Mouse (Mus musculus) spleen, adult 2 months (tissue): ENCODE results near the gene Tdrd9. TPM values are rescaled to one million over a fixed set of nuclear protein-coding genes. Genes with fewer than 3 reads are reported as not detected.
A peak's percentile ranks its signal among the peaks of the same experiment; 100 is the strongest.

ENCODE experiments used
- DNase-seq, 2 experiments: peaks; one replicate each; pipeline versions ENCODE4 v3.0.0 to v3.0.0-alpha.2; 2012 to 2021; ENCODE audit warnings: low spot score in 2 of 2, low read depth in 1 of 2
- H3K27ac ChIP-seq: fragments of 200-500 bp; 2 replicates; pipeline ENCODE4 v1.5.1; 2012; ENCODE audit warnings: low read length, inconsistent platforms; ENCODE audit not compliant: insufficient read depth
- H3K27me3 ChIP-seq: fragments of 200-500 bp; 2 replicates; pipeline ENCODE4 v1.6.1; 2012; ENCODE audit warnings: mild to moderate bottlenecking, moderate library complexity, low read length, inconsistent platforms; ENCODE audit not compliant: control insufficient read depth, insufficient read depth
- H3K36me3 ChIP-seq: fragments of 200-500 bp; 2 replicates; pipeline ENCODE4 v1.6.1; 2012; ENCODE audit warnings: mild to moderate bottlenecking, low read length, inconsistent platforms; ENCODE audit not compliant: control insufficient read depth, insufficient read depth
- H3K4me1 ChIP-seq: fragments of 200-500 bp; 2 replicates; pipeline ENCODE4 v1.6.1; 2011; ENCODE audit warnings: inconsistent platforms; ENCODE audit not compliant: control insufficient read depth, insufficient read depth, insufficient read length
- H3K4me3 ChIP-seq: fragments of 200-500 bp; 2 replicates; pipeline ENCODE4 v1.5.1; 2011; ENCODE audit warnings: mild to moderate bottlenecking, inconsistent platforms; ENCODE audit not compliant: insufficient read depth, insufficient read length; ENCODE audit errors: extremely low read depth
- CTCF ChIP-seq: fragments of 200-500 bp; IDR thresholded peaks from 2 replicates; pipeline ENCODE4 v1.5.1; 2011; ENCODE audit warnings: mild to moderate bottlenecking, inconsistent platforms; ENCODE audit not compliant: insufficient read depth, insufficient read length, insufficient replicate concordance; ENCODE audit errors: extremely low read depth
- POLR2A ChIP-seq: fragments of 200-500 bp; IDR thresholded peaks from 2 replicates; pipeline ENCODE4 v1.6.1; 2011; ENCODE audit warnings: low read depth, low read length, inconsistent platforms
- WGBS: fragments of 180-500 bp; shearing (Covaris S2); methylation state at CpG from one replicate; pipeline ENCODE4 v1.1.7; 2018; 5-methylcytosine and 5-hydroxymethylcytosine counted together
- polyA plus RNA-seq: library from polyadenylated mRNA; depleted of rRNA; stranded (reverse); fragments of >200 nt; gene quantifications from 2 replicates; pipeline ENCODE4 v1.2.3, GENCODE M21; 2012

The Tdrd9 gene
- polyA plus RNA-seq, 1 experiment: not detected

DNA sequence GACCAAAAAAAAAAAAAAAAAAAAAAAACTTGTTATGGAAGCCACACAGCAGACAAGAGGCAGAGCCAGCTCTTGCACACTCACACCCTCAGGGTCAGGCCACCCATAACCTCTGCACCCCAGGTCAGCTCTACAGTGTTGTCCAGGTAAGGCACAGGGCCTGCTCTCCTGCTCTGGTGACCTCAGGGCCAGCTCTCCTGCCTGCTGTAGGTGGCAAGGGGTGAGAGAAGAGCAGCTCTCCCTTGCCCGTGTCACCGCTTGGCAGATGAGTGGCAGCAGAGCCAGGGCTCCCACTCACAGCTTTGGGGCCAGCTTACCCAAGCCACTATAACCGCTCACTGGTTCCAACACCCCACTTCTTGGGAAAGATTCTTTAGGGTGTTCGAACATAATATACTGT, 109.6 kb downstream of the Tdrd9 start:
- 93% methylated on average over 4 of the region's 4 CpGs for WGBS
- no peak overlapping the region for H3K4me3 ChIP-seq

DNA sequence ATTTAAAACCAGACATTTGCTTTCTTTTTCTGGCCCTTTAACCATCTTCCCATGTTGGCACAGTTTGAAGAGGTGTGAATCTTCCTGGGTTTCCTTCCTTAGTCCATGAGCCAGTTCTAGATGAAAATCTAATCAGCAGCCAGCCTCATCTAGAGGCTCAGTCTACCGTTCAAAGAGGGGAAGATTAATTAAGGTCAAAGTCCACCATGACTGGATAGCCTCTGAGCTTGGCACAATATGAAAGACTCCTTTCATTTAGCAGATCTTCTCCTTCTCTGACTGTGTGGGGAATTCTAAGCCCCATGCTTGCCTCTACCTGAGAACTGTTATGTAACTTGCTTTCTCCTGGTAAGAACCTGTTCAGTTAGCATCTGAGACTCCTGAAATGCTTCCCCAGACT, 110.9 kb downstream of the Tdrd9 start:
- Histone ChIP-seq H3K27ac (no peak overlapping the region), H3K4me3 (no peak overlapping the region), H3K36me3 (no peaks in the 10 kb centered on the region), H3K4me1 (no peaks in the 10 kb centered on the region), H3K27me3 (no peaks in the 10 kb centered on the region)
- WGBS: 58% methylated on average over 1 of the region's 1 CpGs
- DNase-seq: no peak
- TF ChIP-seq CTCF: no peak
- no peak for TF ChIP-seq POLR2A

More for the DNA sequence above, 109.6 kb downstream of the Tdrd9 start:
- Histone ChIP-seq H3K4me1 (no peaks in the 10 kb centered on the region), H3K27me3 (no peaks in the 10 kb centered on the region), H3K36me3 (no peaks in the 10 kb centered on the region), H3K27ac (no peak overlapping the region)
- DNase-seq: no peak
- TF ChIP-seq CTCF (no peak), POLR2A (no peak)

DNA sequence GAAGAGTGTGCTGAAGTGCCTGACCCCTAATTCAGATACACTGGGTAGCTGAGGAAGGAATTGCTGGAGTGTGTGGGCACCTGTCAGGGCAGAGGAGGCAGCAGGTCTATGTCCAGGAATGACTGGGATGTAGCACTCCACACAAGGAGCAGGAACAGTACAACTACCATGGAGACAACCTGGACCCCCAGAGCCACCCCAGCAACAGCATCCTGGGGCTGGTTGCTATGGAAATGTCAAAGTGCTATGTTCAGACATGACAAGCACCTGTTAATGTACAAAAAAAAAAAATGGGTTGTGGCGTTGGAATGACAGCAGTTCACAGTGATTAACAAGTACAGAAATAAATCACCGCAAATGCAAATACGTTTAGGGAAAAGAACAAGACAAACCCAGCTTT, 114.9 kb downstream of the Tdrd9 start:
- 91% methylated on average over 3 of the region's 3 CpGs for WGBS
- no peak for DNase-seq
- H3K27ac ChIP-seq: no peak overlapping the region
- no peak overlapping the region for H3K4me3 ChIP-seq
- H3K36me3 ChIP-seq: no peaks in the 10 kb centered on the region
- TF ChIP-seq CTCF (no peak), POLR2A (no peak)
- no peaks in the 10 kb centered on the region for H3K27me3 ChIP-seq
- no peaks in the 10 kb centered on the region for H3K4me1 ChIP-seq

DNA sequence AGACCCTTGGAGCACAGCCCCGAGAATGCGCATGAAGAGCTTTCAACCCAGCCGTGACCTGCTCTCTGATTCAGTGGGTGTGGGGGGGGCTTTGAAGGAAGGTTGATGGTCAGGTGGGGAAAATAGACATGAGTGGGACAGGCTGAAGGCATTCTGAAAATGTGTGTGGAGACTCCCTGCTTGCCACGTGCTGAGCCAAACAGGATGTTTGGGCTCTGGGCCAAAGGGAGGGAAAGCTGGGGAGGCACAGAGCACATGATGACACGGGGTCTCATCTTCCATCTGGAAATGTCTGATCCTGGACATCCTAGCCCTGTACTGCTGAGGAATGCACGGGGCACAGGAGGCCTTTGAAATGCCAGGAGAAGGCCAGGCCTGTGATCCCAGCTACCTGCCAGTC, 115.4 kb downstream of the Tdrd9 start:
- 80% methylated on average over 6 of the region's 6 CpGs for WGBS
- TF ChIP-seq CTCF: no peak
- TF ChIP-seq POLR2A: no peak

DNA sequence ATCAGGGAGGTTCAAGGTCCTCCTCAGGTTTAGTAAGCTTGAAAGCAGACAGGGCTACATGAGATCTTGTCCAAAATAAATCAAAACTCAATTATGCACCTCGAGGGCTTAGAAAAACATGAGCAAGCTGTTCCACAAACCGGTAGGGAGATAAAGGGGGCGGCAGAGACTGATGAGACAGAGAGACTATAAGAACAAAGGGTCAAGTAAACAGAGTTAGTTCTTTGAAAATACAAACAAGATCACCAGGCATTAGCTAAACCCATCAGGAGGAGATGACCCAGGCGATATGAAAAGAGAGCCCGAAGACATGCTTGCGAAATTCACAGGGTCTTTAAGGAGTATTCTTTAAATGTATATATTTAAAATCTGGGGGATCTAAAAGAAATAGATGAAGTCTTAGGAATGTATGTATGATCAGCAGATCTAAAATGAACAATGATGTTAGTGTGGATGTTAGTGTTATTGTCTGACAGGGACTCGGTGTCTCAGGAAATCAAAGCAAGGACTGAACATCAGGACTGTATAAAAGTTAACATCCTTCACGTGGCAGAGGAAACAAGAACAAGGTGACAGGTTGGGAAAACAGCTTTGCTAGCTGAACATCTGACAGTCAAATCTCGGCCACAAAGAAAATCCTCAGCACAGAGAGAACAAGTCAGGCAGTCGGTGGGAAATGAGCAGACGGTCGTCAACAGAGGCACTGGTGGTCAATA, 117.4 kb downstream of the Tdrd9 start:
- H3K36me3 ChIP-seq: no peaks in the 10 kb centered on the region
- no peak for DNase-seq
- no peak for TF ChIP-seq CTCF
- no peak for TF ChIP-seq POLR2A
- WGBS: 69% methylated on average over 12 of the region's 12 CpGs
- H3K4me3 ChIP-seq: no peak overlapping the region
- H3K27ac ChIP-seq: no peak overlapping the region
- no peaks in the 10 kb centered on the region for H3K4me1 ChIP-seq
- H3K27me3 ChIP-seq: no peaks in the 10 kb centered on the region

More for the DNA sequence above, 115.4 kb downstream of the Tdrd9 start:
- Histone ChIP-seq H3K27ac (no peak overlapping the region), H3K4me3 (no peak overlapping the region), H3K36me3 (no peaks in the 10 kb centered on the region), H3K4me1 (no peaks in the 10 kb centered on the region), H3K27me3 (no peaks in the 10 kb centered on the region)
- DNase-seq: no peak

DNA sequence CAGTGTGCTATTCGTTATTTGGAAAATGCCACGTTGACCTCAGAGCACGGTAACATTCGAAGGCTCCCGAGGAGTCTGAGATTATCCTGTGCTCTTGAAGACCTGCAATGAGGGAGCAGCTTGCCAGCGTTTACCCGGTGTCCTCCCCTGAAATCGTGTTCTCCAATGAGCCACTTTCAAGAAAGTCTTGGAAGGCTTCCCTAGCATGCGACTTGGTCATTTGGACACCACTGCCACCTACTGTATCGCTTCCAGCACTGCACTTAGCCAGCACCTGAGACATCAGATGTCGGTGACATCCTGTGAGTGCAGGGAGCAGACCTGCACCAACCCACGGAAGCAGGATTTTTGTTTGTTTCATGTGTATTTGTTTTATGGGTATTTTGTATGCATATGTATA, 119.7 kb downstream of the Tdrd9 start:
- Histone ChIP-seq H3K27me3 (no peaks in the 10 kb centered on the region), H3K36me3 (no peaks in the 10 kb centered on the region), H3K4me1 (no peaks in the 10 kb centered on the region), H3K27ac (no peak overlapping the region), H3K4me3 (no peak overlapping the region)
- WGBS: 10% methylated on average over 12 of the region's 12 CpGs
- TF ChIP-seq CTCF (peak; percentile 50; the same call in 1 of the 2 replicates), POLR2A (no peak)
- DNase-seq: peak; percentile 12 to 20

DNA sequence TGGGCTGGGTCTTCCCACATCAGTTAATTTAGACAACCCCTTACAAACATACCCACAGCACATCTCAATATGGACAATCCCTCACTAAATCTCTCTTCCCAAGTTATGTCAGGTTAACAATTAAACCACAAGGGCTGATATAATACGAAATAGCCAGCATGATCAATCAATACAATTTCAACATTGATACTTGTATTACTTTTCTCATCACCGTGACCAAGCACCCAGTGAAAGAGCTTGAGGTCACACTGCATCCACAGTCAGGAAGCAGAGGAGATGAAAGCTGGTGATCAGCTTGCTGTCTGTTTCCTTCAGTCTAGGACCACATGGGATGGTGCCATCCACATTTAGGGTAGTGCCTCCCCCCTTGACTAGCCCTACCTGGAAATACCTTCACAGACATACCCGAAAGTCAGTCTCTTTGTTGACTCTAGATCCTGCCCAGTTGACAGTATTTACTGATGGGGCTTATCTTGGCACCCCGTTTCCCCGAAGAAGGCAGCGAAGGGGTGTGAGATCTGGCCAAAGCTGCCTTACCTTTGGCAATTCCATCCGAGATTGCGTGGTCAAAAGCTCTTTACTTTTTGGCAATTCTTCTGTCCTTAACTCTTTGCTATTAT, 123.0 kb downstream of the Tdrd9 start:
- H3K4me3 ChIP-seq: no peak overlapping the region
- H3K4me1 ChIP-seq: no peaks in the 10 kb centered on the region
- no peaks in the 10 kb centered on the region for H3K36me3 ChIP-seq
- no peak overlapping the region for H3K27ac ChIP-seq
- TF ChIP-seq CTCF: no peak
- TF ChIP-seq POLR2A: no peak
- H3K27me3 ChIP-seq: no peaks in the 10 kb centered on the region
- no peak for DNase-seq
- WGBS: 84% methylated on average over 8 of the region's 8 CpGs
